Mouse (Mus musculus): ENCODE results near the gene Atxn7l1. TPM values are rescaled to one million over a fixed set of nuclear protein-coding genes. Genes with fewer than 3 reads are reported as not detected.
A peak's percentile ranks its signal among the peaks of the same experiment; 100 is the strongest.

Atxn7l1 gene
- polyA plus RNA-seq, 1 experiment from 2014 or later, result 23.9 TPM

DNA sequence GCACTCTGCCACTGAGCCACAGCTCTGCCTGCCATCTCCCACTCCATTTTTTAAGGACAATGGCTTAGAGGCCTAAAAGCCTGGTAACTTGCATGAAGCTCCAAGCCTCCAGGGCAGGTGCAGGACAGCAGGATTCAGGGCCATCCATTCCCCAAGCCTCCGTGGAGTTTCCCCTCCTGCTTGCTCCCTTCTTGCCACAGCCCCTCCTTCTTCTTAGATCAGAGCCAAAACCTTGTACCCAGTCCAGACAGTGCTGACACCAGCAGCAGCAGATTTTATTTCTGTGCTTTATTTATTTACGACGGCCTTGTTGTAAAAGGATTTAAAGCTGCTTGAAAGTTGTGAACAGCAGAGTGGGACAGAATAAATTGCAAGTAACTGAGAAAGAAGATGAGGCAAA lies 140.2 kb downstream of the Atxn7l1 start:
- WGBS, result 53% methylated on average over 3 of the region's 3 CpGs
- H3K4me3 ChIP-seq (replicated peaks; ENCODE audit: low read depth, low read length), result no peak overlapping the region
- ATAC-seq (ENCODE audit: low FRiP score, low TSS enrichment), result no peak
- no peak for DNase-seq
- H3K27me3 ChIP-seq (ENCODE audit: control insufficient read depth, insufficient read depth, low read length), result no peaks in the 10 kb centered on the region
- peaks cover 13% of the 10 kb centered on the region; the same call in 1 of the 2 replicates for H3K4me1 ChIP-seq (ENCODE audit: control insufficient read depth, insufficient read depth, low read length)
- no peak overlapping the region for H3K27ac ChIP-seq (replicated peaks; ENCODE audit: low read depth, low read length)
- H3K4me2 ChIP-seq (ENCODE audit: low read length), result no peak overlapping the region
- no peaks in the 10 kb centered on the region for H3K9me3 ChIP-seq (ENCODE audit: control insufficient read depth, low read length)
- no peaks in the 10 kb centered on the region for H3K36me3 ChIP-seq (ENCODE audit: control insufficient read depth, insufficient read depth, low read length)
- H3K9ac ChIP-seq (replicated peaks; ENCODE audit: low read length), result no peak overlapping the region

DNA sequence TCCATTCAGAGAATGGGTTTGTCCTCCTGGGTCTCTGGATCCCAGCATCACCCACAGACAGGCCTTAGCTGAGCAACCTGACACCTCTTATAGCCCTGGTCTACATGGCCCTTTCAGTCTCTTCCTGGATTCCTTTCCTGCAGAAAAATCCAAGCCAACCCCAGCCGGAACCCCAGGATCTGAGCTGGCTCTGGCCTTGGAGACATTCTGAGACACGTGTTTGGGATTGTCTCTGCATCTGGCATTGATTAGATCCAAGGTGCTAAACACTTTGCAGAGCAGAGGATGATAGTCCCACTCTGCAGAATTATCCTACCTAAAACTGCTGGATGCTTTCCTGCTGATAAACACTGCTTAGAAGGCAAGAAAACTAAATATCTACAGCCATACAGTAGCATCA lies 141.3 kb downstream of the Atxn7l1 start:
- Histone ChIP-seq H3K9ac (replicated peaks; ENCODE audit: low read length) (no peak overlapping the region), H3K4me1 (ENCODE audit: control insufficient read depth, insufficient read depth, low read length) (peaks cover 13% of the 10 kb centered on the region; the same call in 1 of the 2 replicates), H3K4me3 (replicated peaks; ENCODE audit: low read depth, low read length) (no peak overlapping the region), H3K4me2 (ENCODE audit: low read length) (no peak overlapping the region), H3K27me3 (ENCODE audit: control insufficient read depth, insufficient read depth, low read length) (no peaks in the 10 kb centered on the region), H3K36me3 (ENCODE audit: control insufficient read depth, insufficient read depth, low read length) (no peaks in the 10 kb centered on the region), H3K27ac (replicated peaks; ENCODE audit: low read depth, low read length) (no peak overlapping the region), H3K9me3 (ENCODE audit: control insufficient read depth, low read length) (no peaks in the 10 kb centered on the region)
- no peak for DNase-seq
- 82% methylated on average over 2 of the region's 2 CpGs for WGBS
- ATAC-seq (ENCODE audit: low FRiP score, low TSS enrichment), result no peak

DNA sequence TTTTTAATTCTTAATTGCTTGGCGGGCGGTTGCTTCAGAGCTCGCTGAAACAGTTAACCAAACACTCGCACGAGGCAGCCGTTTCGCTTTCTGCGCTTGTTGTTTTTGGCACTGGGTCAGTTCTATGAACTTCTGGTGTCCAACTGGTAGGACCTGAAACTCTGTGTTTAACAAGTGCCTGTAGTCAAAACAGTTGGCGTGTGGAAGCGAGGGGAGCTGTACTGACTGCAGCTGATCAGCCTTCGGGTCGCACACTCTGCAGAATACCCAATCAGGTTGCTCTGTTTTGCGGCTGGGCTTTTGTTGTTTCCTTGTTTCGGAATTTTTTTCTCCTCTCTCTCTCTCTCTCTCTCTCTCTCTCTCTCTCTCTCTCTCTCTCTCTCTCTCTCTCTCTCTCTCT lies 154.6 kb downstream of the Atxn7l1 start:
- DNase-seq (peak; percentile 74), ATAC-seq (ENCODE audit: low FRiP score, low TSS enrichment) (peak; percentile 68)
- peak overlapping the region; percentile 34 for H3K4me3 ChIP-seq (replicated peaks; ENCODE audit: low read depth, low read length)
- no peak overlapping the region for H3K27ac ChIP-seq (replicated peaks; ENCODE audit: low read depth, low read length)
- H3K9ac ChIP-seq (replicated peaks; ENCODE audit: low read length), result no peak overlapping the region; the same call in 1 of the 2 replicates
- H3K4me2 ChIP-seq (ENCODE audit: low read length), result peak overlapping the region; percentile 81
- under 1% methylated on average over 14 of the region's 14 CpGs for WGBS
- H3K36me3 ChIP-seq (ENCODE audit: control insufficient read depth, insufficient read depth, low read length), result no peaks in the 10 kb centered on the region
- peaks cover 22% of the 10 kb centered on the region for H3K4me1 ChIP-seq (ENCODE audit: control insufficient read depth, insufficient read depth, low read length)
- no peaks in the 10 kb centered on the region for H3K27me3 ChIP-seq (ENCODE audit: control insufficient read depth, insufficient read depth, low read length)
- no peaks in the 10 kb centered on the region for H3K9me3 ChIP-seq (ENCODE audit: control insufficient read depth, low read length)

DNA sequence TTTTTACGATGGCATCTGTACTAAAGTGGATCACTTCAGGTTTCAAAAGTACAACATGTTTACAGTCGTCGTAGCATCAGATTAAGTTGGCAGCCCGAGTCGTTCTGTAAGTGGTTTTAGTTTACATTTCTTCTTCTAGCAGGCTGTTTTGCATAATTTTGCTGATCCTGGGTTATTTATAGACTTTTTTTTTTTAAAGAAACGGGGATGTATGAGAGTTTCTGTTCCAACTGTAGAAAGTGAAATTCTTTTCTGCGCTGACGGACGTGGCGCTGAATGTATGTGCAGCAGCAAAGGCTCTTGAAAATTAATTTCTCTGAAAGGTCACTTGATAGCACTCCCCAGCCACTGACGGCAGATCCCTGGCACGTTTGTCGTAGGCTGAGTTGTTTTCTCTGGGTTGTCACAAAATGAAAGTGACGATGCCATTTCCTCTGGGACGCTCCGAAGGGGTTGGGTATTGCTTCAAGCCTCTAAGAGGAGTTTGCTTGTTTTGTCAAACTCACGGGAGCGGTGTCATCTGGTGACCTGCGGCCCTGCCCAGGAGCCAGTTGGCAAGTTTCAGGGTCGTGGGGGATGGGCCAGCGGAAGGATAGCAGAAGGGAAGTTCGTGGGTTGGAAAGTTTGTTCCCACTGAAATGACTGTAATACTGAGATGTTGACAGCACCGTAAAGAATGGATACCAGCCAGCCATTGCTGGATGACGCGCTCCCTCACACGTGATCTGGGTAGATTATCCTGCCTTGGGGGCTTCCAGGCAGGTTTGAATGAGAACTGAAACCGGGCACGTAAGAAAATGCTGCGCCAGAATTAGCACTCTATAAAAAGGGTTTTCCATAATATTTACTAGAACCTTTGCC lies 155.3 kb downstream of the Atxn7l1 start:
- ATAC-seq (ENCODE audit: low FRiP score, low TSS enrichment), result peak; percentile 75

DNA sequence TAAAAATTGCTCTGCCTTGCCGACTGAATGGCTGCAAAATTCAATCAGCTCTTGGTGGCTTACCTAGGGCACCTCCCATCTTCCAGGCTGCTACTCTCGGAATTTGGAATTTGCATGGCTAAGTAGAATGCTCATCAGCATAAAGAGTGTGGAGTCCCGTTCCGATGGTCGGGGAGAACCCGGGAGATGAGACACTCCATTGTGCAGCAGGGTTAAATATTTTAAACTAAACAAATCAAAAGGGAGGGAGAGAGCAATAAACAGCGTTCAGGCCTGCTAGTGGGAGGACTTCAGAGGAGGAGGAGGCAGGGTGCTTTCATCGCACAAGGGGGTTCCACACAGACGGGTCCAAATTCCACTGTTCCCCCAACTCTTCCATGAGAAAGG lies 155.9 kb downstream of the Atxn7l1 start:
- Histone ChIP-seq H3K27me3 (ENCODE audit: control insufficient read depth, insufficient read depth, low read length) (no peaks in the 10 kb centered on the region), H3K9ac (replicated peaks; ENCODE audit: low read length) (peak overlapping the region; percentile 16; the same call in 1 of the 2 replicates), H3K4me3 (replicated peaks; ENCODE audit: low read depth, low read length) (peak overlapping the region; percentile 34), H3K9me3 (ENCODE audit: control insufficient read depth, low read length) (no peaks in the 10 kb centered on the region), H3K36me3 (ENCODE audit: control insufficient read depth, insufficient read depth, low read length) (no peaks in the 10 kb centered on the region), H3K4me2 (ENCODE audit: low read length) (peak overlapping the region; percentile 81), H3K4me1 (ENCODE audit: control insufficient read depth, insufficient read depth, low read length) (peaks cover 22% of the 10 kb centered on the region), H3K27ac (replicated peaks; ENCODE audit: low read depth, low read length) (no peak overlapping the region)
- WGBS, result 3% methylated on average over 9 of the region's 9 CpGs
- DNase-seq (no peak), ATAC-seq (ENCODE audit: low FRiP score, low TSS enrichment) (peak; percentile 57; the same call in 1 of the 2 replicates)

More for the DNA sequence above, 155.3 kb downstream of the Atxn7l1 start:
- peaks cover 22% of the 10 kb centered on the region for H3K4me1 ChIP-seq (ENCODE audit: control insufficient read depth, insufficient read depth, low read length)
- H3K27ac ChIP-seq (replicated peaks; ENCODE audit: low read depth, low read length), result peak overlapping the region; percentile 20; the same call in 1 of the 2 replicates
- H3K4me2 ChIP-seq (ENCODE audit: low read length), result peak overlapping the region; percentile 81
- peak overlapping the region; percentile 34 for H3K4me3 ChIP-seq (replicated peaks; ENCODE audit: low read depth, low read length)
- no peaks in the 10 kb centered on the region for H3K9me3 ChIP-seq (ENCODE audit: control insufficient read depth, low read length)
- peak overlapping the region; percentile 16; the same call in 1 of the 2 replicates for H3K9ac ChIP-seq (replicated peaks; ENCODE audit: low read length)
- DNase-seq, result peak; percentile 76
- under 1% methylated on average over 29 of the region's 29 CpGs for WGBS
- no peaks in the 10 kb centered on the region for H3K36me3 ChIP-seq (ENCODE audit: control insufficient read depth, insufficient read depth, low read length)
- no peaks in the 10 kb centered on the region for H3K27me3 ChIP-seq (ENCODE audit: control insufficient read depth, insufficient read depth, low read length)

DNA sequence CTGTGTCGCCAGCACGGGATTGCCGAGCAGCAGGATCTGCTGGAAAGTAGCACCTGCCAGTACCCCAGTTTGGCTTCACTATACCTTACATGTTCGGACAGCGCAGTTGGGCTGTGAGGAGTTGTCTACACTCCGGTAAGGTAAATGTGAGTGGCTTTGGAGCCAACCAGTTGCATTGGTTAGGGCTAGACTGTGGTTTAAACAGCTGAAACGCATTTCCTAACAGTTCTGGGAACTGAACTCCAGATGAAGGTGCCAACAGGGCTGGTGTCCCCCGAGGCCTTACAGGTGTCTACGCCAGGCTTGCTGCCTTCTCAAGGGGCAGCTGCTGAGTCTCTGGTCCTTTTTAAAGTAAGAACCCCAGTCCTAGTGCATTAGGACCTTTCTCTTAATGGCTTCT lies 157.6 kb downstream of the Atxn7l1 start:
- ATAC-seq (ENCODE audit: low FRiP score, low TSS enrichment) (no peak), DNase-seq (no peak)
- no peaks in the 10 kb centered on the region for H3K36me3 ChIP-seq (ENCODE audit: control insufficient read depth, insufficient read depth, low read length)
- H3K4me1 ChIP-seq (ENCODE audit: control insufficient read depth, insufficient read depth, low read length), result peaks cover 22% of the 10 kb centered on the region
- no peak overlapping the region for H3K4me3 ChIP-seq (replicated peaks; ENCODE audit: low read depth, low read length)
- no peaks in the 10 kb centered on the region for H3K27me3 ChIP-seq (ENCODE audit: control insufficient read depth, insufficient read depth, low read length)
- H3K9me3 ChIP-seq (ENCODE audit: control insufficient read depth, low read length), result no peaks in the 10 kb centered on the region
- 95% methylated on average over 9 of the region's 9 CpGs for WGBS
- H3K4me2 ChIP-seq (ENCODE audit: low read length), result no peak overlapping the region
- no peak overlapping the region for H3K9ac ChIP-seq (replicated peaks; ENCODE audit: low read length)
- no peak overlapping the region for H3K27ac ChIP-seq (replicated peaks; ENCODE audit: low read depth, low read length)

DNA sequence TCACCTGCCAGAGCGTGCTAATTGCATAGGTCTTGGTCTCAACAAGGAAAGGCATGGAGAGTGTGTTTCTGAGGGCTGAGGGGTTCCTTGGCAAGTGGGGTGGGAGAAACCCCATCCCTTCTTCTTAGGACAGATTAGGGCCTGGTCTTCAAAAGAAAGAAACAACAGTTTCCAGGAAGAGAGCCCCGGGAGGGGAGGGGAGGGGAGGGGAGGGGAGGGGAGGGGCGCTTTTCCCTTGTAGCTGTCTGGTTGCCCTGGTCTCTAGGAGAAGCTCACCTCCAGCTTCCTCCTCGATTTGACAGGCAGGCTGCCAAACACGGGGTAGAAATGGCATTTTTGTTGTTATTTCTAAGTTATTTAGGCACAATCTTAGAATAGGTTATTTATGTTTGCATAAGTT lies 159.0 kb downstream of the Atxn7l1 start:
- H3K9me3 ChIP-seq (ENCODE audit: control insufficient read depth, low read length), result no peaks in the 10 kb centered on the region
- no peak overlapping the region for H3K9ac ChIP-seq (replicated peaks; ENCODE audit: low read length)
- DNase-seq (no peak), ATAC-seq (ENCODE audit: low FRiP score, low TSS enrichment) (no peak)
- no peak overlapping the region for H3K4me3 ChIP-seq (replicated peaks; ENCODE audit: low read depth, low read length)
- H3K27ac ChIP-seq (replicated peaks; ENCODE audit: low read depth, low read length), result no peak overlapping the region
- WGBS, result 74% methylated on average over 5 of the region's 5 CpGs
- H3K4me1 ChIP-seq (ENCODE audit: control insufficient read depth, insufficient read depth, low read length), result peaks cover 20% of the 10 kb centered on the region
- H3K4me2 ChIP-seq (ENCODE audit: low read length), result no peak overlapping the region
- H3K36me3 ChIP-seq (ENCODE audit: control insufficient read depth, insufficient read depth, low read length), result no peaks in the 10 kb centered on the region
- H3K27me3 ChIP-seq (ENCODE audit: control insufficient read depth, insufficient read depth, low read length), result no peaks in the 10 kb centered on the region

DNA sequence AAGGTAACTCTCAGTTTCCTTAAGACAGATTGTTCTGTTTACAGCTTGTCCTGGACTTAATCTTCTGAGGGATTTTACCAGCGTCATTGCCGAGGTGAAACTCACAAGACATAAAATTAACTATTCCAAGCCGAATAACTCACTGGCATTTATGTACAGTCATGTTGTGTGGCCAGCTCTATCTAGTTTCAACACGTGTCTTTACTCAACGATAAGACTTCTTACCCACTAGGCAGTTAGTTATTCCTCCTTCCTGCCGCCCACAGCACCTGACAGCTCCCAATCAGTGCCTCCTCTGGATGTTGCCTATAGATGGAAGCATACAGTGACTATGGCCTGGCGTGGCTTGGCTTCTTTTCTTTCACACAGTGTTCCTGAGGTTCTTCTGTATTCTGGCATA lies 161.2 kb downstream of the Atxn7l1 start:
- ATAC-seq (ENCODE audit: low FRiP score, low TSS enrichment), result no peak
- 87% methylated on average over 7 of the region's 7 CpGs for WGBS

More for the DNA sequence above, 161.2 kb downstream of the Atxn7l1 start:
- peaks cover 5% of the 10 kb centered on the region for H3K4me1 ChIP-seq (ENCODE audit: control insufficient read depth, insufficient read depth, low read length)
- H3K9me3 ChIP-seq (ENCODE audit: control insufficient read depth, low read length), result no peaks in the 10 kb centered on the region
- DNase-seq, result no peak
- H3K27me3 ChIP-seq (ENCODE audit: control insufficient read depth, insufficient read depth, low read length), result no peaks in the 10 kb centered on the region
- H3K36me3 ChIP-seq (ENCODE audit: control insufficient read depth, insufficient read depth, low read length), result no peaks in the 10 kb centered on the region
- no peak overlapping the region for H3K27ac ChIP-seq (replicated peaks; ENCODE audit: low read depth, low read length)
- no peak overlapping the region for H3K4me2 ChIP-seq (ENCODE audit: low read length)
- H3K9ac ChIP-seq (replicated peaks; ENCODE audit: low read length), result no peak overlapping the region
- H3K4me3 ChIP-seq (replicated peaks; ENCODE audit: low read depth, low read length), result no peak overlapping the region
